Mouse (Mus musculus) mouse trophoblast stem cell (cell line): Measurements from ENCODE around the gene Vipr1.

Experiments used
- in situ Hi-C, 2 experiments: fragments of 300-500 bp; cut with MseI, MboI; formaldehyde crosslinking; loops; 2 replicates in 1 of 2; 3 replicates in 1 of 2; pipeline ENCODE4 v1.15.1; 2025

Gene Vipr1

DNA sequence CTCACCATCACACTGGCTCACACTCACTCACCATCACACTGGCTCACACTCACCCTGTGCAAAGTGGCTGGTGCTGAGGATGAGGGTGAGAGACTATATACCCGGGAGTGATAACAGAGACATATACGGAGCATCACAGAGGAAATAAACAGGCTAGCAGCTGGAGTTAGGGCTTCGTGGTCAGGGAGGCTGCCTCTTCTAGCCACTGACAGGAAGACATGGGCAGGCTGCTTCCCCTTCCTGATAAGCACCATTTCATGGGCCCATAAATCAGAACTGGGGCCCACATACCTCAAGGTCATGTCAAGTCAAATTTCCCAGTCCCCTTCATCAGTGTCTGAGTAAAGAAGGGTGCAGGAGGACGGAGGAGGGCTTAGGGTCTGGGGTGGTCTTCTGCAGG lies 34.6 kb downstream of the Vipr1 start:
- in situ Hi-C loops = no loop called here

GRCm38 (mm10) chr9:121677476-121677875 lies 35.0 kb downstream of the Vipr1 start:
- in situ Hi-C loops = no loop called here

GRCm38 (mm10) chr9:121679549-121679948 lies 37.0 kb downstream of the Vipr1 start:
- in situ Hi-C loops = no loop called here

GRCm38 (mm10) chr9:121681191-121681590 lies 38.7 kb downstream of the Vipr1 start:
- in situ Hi-C loops = loop anchor here in 1 of 2 experiments (5.0 kb wide), 1 partner anchor 204 kb away; no protein-coding TSS in a partner anchor

DNA sequence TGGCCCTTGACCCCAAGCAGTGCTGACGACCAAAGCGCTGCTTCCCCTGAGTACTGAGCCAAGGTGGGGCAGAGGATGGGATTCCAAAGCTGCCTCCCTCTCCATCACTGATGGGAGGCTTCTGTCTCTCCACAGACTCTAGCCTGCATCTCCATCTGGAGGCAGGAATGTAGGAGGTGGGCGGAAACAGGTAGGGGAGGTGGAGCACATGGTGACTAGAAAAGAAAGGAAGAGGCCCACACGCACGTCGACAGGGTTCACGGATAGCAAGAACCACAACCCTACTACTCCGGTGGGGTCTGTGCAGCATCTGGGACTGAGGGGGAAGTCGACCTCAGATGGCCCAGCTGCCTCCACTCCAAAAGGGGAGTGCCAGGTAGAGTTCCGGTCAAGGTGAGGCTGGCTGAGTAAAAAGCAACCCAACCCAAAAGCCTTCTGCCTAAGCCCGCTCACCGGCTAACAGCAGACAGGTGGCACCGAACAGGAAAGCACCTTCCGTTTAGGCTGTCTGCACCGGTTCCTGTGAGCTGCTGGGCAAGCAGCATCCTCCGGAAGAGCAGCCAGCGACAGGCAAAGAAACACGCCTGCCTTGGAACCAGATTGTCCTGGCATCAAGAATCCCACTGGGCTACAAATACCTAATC lies 39.6 kb downstream of the Vipr1 start:
- in situ Hi-C loops = loop anchor here in 1 of 2 experiments (5.0 kb wide), 1 partner anchor 205 kb away; no protein-coding TSS in a partner anchor

- in situ Hi-C loops = loop anchor here in 1 of 2 experiments (5.0 kb wide), 1 partner anchor 207 kb away; no protein-coding TSS in a partner anchor
These were observed 42.2 kb downstream of the Vipr1 start for GRCm38 (mm10) chr9:121684702-121685101.

DNA sequence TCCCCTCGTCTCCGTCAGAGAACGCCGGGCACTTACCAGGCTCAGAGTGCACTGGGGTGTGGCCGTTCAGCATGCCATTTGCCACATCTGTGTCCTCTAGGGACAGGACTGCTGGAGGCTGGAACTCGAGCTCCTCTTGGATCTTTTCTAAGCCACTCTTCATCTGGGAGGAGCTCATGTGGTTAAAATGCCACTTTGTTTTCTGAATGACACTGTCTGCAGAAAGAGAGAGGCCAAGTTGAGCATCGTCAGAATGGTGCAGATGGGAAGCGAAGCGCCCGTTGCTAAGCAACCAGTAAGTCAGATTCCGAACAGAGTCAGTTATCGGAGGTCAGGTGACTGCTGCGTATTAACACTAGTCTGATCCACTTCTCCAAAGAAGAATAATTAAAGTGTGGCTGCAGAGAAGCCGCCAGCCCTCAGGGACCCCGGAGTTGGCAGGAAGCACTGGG lies 47.7 kb downstream of the Vipr1 start:
- in situ Hi-C loops = no loop called here

GRCm38 (mm10) chr9:121690734-121691133 lies 48.2 kb downstream of the Vipr1 start:
- in situ Hi-C loops = no loop called here

- in situ Hi-C loops = no loop called here
These were observed 52.2 kb downstream of the Vipr1 start for GRCm38 (mm10) chr9:121694736-121695135.

- in situ Hi-C loops = no loop called here
These were observed 54.1 kb downstream of the Vipr1 start for GRCm38 (mm10) chr9:121696626-121697025.

DNA sequence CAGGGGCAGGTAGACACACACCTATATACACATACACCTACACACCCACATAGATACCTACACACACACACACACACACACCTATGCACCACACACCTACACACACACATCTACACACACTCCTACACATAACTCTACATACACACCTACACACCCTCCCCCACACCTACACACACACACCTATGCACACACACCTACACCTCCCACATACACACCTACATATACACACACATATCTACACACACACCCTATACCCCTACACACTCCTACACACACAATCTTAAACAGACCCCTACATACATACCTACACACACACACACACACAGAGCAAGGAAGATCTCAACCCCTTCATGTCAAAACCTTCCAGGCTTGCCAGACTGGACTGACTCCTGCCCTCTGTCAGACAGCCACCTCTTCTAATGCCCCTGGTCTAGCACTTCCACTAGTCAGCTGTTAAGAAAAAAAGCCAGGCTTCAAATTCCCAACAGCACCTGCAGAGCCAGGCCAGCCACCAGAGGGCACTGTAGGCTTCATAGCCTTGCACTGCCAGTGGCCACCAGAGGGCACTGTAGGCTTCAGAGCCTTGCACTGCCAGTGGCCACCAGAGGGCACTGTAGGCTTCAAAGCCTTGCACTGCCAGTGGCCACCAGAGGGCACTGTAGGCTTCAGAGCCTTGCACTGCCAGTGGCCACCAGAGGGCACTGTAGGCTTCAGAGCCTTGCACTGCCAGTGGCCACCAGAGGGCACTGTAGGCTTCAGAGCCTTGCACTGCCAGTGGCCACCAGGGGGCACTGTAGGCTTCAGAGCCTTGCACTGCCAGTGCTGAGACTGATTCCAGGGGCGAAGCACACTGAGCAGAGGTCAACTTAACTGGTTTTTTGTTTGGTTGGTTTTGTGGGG lies 54.9 kb downstream of the Vipr1 start:
- in situ Hi-C loops = no loop called here

GRCm38 (mm10) chr9:121704261-121704645 lies 61.7 kb downstream of the Vipr1 start:
- in situ Hi-C loops = no loop called here

DNA sequence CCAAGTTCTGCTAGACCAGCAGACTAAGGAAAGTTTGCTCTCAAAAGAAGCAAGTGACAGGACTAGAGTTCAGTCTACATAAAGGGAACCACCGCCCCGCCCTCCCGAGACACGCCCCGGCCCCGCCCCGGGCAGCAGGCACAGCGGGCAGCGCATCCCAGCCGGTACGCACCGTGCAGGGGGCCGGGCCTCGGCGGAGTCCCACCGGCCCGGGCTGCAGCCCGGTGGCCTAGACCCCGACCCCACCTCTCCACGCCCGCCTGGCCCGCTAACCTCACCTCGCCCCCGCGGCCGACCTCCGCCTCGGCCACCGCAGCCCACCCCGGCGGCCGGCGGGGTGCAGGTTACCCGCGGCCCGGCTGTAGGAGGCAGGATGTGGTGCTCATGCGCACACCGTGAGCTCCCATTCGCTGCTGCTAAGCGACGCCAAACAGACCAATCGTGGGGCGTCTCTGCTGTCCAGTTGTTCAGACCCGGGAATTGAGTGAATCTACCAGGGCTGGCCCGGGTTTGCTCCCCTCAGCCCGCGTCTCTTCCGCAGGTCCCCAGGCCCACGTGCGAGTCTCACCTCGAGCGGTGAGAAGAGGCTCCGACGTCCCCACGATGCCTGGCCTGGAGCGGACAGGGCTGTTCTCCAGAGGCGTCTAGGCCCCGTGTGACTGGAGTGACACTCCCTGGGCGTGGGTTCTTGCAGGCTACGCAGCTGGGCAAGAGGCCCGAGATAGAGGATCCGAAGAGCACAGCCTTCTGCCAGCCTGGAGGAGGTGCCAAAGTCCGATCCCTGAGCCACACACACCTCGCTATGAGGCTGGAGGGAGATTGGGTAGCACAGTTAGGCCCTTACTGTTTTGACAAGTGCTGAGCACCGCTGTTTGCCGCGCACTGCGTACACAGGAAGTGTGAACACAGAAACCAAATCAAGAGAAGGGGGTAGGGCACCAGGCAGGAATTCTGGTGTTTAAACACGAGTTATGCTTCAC lies 62.4 kb downstream of the Vipr1 start, which contains the start of gene Sec22c:
Sec22c (minus strand) TSS at position 845 of the 980 bp plus-strand sequence.
- in situ Hi-C loops = no loop called here

- in situ Hi-C loops = no loop called here
These were observed 63.6 kb downstream of the Vipr1 start for GRCm38 (mm10) chr9:121706029-121706675.

GRCm38 (mm10) chr9:121707801-121708200 lies 65.3 kb downstream of the Vipr1 start:
- in situ Hi-C loops = no loop called here

DNA sequence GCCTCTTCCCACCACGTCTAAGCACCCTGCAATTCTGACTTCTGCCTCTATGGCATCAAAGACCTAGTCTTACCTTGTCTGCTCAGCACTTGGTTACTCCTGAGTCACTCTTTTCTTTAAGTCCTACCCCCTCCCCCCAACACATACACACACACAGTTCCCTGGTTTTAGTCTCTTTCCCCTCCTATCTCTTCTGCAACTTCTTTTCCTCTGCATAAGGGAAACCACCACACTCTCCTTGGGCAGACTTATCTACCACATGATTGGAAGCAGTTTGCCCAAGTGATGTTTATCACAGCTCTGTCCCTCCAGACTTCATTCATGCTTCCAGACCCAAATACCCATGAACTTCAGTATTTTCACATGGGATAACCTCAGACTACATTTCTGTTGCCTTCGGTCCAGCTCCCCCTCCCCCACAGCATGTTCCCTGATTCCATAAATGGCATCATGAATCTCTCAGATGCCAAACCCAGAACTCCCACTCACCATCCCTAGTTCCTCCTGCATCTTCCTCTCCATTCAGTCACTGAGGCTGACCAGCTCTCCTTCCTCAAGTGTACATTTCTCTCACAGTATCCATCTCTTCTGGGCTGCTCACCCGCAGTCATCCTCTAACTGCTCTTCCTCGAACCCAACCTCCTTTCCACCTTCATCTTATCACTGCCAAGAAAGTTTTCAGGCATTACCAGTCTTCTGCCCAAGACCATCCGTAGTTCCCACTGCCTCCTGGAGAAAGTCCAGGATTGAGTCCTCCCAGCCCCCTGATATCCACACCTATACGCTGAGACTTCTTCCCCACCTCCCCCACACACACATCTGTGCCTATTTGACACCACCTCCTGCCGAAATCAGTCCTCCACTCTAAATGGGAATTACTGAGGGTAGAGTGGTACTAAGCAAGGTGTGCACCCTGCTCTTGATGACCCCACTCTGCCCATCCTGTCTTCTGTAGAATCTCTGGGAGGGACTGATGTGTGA lies 66.3 kb downstream of the Vipr1 start:
- in situ Hi-C loops = no loop called here

GRCm38 (mm10) chr9:121709898-121710583 lies 67.5 kb downstream of the Vipr1 start, which contains the start of gene Ss18l2:
Ss18l2 (plus strand) TSS chr9:121710329.
- in situ Hi-C loops = no loop called here

- in situ Hi-C loops = no loop called here
These were observed 68.1 kb downstream of the Vipr1 start for GRCm38 (mm10) chr9:121710584-121710975.

- in situ Hi-C loops = no loop called here
These were observed 74.5 kb downstream of the Vipr1 start for GRCm38 (mm10) chr9:121717048-121717447.
